Mouse (Mus musculus): ENCODE data around the gene Imp4. TPM values are rescaled to one million over a fixed set of nuclear protein-coding genes. Genes with fewer than 3 reads are reported as not detected.

Imp4 gene
- polyA plus RNA-seq, 1 experiment from 2014 or later, result 71.8 TPM

DNA sequence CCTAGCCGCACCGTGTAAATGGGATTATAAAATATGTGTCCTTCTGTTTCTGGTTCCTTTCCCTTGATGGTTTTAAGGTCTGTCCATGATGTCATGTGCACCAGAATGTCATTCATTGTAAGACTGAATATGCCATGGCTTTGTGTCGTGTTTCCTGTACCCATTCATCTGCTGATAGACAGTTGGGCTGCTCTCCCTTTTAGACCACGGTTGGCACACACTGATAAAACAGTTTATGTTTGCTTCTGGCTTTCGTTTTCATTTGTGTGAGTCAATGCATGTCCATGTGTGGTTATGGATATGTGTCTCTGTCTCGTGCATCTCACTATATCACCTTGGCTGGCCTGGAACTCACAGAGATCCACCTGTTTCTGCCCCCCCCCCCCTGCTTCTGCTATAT, 25.8 kb downstream of the Imp4 start:
- H3K36me3 ChIP-seq (replicated peaks), result no peaks in the 10 kb centered on the region
- ATAC-seq (ENCODE audit: low FRiP score), result no peak
- no peak overlapping the region for H3K4me3 ChIP-seq (replicated peaks)
- H3K27me3 ChIP-seq, result peaks cover 13% of the 10 kb centered on the region
- no peak overlapping the region for H3K27ac ChIP-seq
- no peaks in the 10 kb centered on the region for H3K4me1 ChIP-seq
- WGBS, result 78% methylated on average over 6 of the region's 6 CpGs
- H3K9ac ChIP-seq, result no peak overlapping the region
- H3K4me2 ChIP-seq, result no peak overlapping the region
- H3K9me3 ChIP-seq, result no peaks in the 10 kb centered on the region

DNA sequence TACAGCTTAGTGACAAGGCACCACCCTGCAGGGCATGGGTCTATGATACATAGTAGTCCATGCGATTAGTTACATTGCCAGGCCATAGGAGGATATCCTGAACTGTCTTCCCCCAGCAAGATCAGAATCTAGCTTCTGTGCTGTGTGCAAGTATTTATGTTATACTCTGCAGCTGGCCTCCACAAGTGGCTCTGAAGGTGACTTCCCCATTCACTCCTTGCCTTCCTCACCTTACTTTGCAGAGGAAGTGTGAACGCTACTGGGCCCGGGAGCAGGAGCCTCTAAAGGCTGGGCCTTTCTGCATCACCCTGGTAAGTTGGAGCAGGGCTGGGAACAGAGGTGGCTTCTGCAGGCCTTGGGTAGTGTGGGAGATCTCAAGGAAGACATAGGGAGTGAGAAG, 28.4 kb downstream of the Imp4 start:
- H3K9me3 ChIP-seq, result no peaks in the 10 kb centered on the region
- no peak overlapping the region for H3K4me2 ChIP-seq
- H3K27ac ChIP-seq, result no peak overlapping the region
- H3K9ac ChIP-seq, result no peak overlapping the region
- peaks cover 7% of the 10 kb centered on the region for H3K4me1 ChIP-seq
- 62% methylated on average over 3 of the region's 3 CpGs for WGBS
- no peaks in the 10 kb centered on the region for H3K36me3 ChIP-seq (replicated peaks)
- H3K27me3 ChIP-seq, result peaks cover 26% of the 10 kb centered on the region
- no peak for ATAC-seq (ENCODE audit: low FRiP score)
- no peak overlapping the region for H3K4me3 ChIP-seq (replicated peaks)

DNA sequence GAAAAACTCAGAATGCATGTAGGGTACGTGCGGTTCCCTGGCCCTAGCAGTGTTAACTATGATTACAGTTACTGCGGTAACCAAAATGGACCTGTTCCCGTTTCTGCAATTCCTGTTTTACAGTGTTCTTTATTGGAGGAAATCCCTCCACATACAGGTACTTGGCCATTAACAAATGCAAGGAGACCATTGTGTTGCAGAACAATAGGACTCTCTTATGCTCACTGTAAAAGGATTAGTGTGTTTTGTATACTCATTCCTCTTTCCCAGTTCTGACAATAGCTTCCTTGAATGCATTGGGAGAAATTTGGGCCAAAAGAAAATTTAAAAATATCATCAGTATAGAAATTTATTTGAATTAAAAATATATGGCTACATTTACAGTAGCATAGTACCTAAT, 28.8 kb downstream of the Imp4 start:
- Histone ChIP-seq H3K27ac (no peak overlapping the region), H3K27me3 (peaks cover 30% of the 10 kb centered on the region), H3K4me2 (no peak overlapping the region), H3K4me1 (peaks cover 8% of the 10 kb centered on the region), H3K4me3 (replicated peaks) (no peak overlapping the region), H3K9me3 (no peaks in the 10 kb centered on the region), H3K9ac (no peak overlapping the region), H3K36me3 (replicated peaks) (no peaks in the 10 kb centered on the region)
- ATAC-seq (ENCODE audit: low FRiP score), result no peak
- 67% methylated on average over 4 of the region's 4 CpGs for WGBS

DNA sequence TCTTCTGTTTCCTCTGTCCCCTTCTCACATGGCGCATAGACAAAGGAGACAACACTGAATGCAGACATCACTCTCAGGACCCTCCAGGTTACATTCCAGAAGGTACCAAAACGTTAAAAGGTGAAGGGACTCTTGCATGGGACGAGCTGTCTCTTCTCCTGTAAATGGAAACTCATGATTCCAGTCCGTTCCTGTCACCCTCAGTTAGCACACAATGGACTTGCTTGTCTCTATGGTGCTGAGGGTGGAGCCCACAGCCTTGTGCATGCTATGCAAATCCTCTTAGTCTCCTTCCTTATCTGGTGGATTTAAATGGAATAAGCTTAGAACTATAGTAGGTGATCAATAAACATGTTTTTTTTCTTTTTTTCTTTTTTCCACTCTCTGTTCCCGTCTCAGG, 30.1 kb downstream of the Imp4 start:
- 69% methylated on average over 5 of the region's 5 CpGs for WGBS
- Histone ChIP-seq H3K36me3 (replicated peaks) (no peaks in the 10 kb centered on the region), H3K4me1 (peaks cover 8% of the 10 kb centered on the region), H3K9me3 (no peaks in the 10 kb centered on the region), H3K4me2 (no peak overlapping the region), H3K4me3 (replicated peaks) (no peak overlapping the region), H3K27ac (no peak overlapping the region), H3K9ac (no peak overlapping the region), H3K27me3 (peaks cover 43% of the 10 kb centered on the region)
- no peak for ATAC-seq (ENCODE audit: low FRiP score)

DNA sequence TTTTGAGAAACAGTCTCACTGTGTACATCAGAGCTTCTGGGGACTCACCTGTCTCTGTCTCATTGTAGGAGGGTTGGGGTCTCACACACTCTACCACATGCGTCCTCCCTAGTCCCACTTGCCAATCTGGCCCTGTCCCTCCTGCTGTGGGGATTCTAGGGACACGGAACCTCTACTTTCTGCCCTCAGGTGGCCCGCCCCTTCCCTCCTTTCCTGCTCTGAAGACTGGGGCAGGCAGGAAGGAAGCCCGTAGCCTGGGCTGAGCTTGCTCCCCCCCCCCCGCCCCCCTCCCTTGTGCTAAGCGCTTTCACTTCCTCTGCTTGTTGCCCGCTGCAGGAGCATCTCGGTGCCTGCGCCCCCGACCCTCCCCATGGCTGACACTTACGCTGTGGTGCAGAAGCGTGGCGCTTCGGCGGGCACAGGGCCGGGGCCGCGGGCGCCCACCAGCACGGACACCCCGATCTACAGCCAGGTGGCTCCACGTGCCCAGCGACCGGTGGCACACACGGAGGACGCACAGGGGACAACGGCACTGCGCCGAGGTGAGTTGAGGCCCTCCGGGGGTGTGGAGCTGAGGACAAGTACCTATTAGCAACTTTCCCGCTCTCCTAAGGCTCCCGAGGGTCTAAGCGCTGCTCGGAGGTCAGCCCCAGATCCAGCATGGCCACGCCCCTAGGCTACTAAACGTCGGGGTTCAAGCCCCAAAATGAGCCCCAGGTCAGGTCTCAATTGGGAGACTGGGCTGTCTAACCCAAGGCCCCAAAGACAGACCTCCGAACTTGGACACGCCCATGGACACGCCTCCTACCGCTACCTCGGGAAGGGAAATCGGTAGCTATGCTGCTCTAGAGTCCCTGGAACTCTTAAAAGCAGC, 33.0 kb downstream of the Imp4 start:
- peak; percentile 63; the same call in 1 of the 2 replicates for ATAC-seq (ENCODE audit: low FRiP score)
- Histone ChIP-seq H3K4me2 (peak overlapping the region; percentile 95), H3K27me3 (peaks cover 48% of the 10 kb centered on the region), H3K9me3 (no peaks in the 10 kb centered on the region), H3K4me3 (replicated peaks) (peak overlapping the region; percentile 50), H3K27ac (no peak overlapping the region), H3K36me3 (replicated peaks) (no peaks in the 10 kb centered on the region), H3K4me1 (peaks cover 8% of the 10 kb centered on the region), H3K9ac (peak overlapping the region; percentile 57)
- WGBS, result under 1% methylated on average over 42 of the region's 43 CpGs

DNA sequence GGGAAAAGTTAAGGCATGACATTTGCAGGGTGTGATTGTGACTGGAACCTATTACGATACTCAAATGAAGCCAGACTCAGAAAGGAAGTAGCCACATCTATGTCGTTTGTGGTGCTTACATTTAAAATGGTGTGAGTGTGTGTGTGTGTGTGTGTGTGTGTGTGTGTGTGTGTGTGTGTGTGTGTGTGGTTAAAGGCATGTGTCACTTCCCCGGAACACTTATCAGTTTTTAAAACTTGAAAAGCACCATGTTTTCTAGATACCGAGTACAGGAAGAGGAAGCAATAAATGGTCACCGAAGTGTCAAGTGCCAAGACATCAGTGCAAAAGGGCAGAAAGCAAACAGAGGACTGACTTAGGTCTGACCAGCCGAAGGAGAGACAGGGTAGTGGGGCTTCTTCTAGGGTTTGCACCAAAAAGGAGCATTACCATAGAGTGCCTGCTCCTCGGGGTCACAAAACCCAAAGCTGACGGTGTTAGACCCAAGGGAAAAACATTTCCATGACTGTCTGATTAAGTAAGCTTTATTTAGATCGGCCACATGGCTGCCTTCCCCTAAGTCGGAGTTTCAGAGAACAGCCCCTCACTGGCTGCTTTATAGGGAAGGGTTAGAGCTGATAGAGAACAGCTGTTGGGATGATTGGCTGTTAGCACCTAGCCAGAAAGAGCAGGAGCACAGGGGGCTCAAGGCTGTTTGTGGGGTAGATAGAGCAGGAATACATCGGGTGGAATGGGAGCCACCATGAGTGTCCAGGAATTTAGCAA, 39.4 kb downstream of the Imp4 start:
- ATAC-seq (ENCODE audit: low FRiP score), result no peak
- H3K4me2 ChIP-seq, result no peak overlapping the region
- H3K27me3 ChIP-seq, result peaks cover 16% of the 10 kb centered on the region; the same call in 1 of the 2 replicates
- no peak overlapping the region for H3K27ac ChIP-seq
- H3K4me1 ChIP-seq, result no peaks in the 10 kb centered on the region
- no peak overlapping the region for H3K4me3 ChIP-seq (replicated peaks)
- H3K9me3 ChIP-seq, result no peaks in the 10 kb centered on the region
- no peak overlapping the region for H3K9ac ChIP-seq
- H3K36me3 ChIP-seq (replicated peaks), result no peaks in the 10 kb centered on the region
- WGBS, result 75% methylated on average over 11 of the region's 11 CpGs

DNA sequence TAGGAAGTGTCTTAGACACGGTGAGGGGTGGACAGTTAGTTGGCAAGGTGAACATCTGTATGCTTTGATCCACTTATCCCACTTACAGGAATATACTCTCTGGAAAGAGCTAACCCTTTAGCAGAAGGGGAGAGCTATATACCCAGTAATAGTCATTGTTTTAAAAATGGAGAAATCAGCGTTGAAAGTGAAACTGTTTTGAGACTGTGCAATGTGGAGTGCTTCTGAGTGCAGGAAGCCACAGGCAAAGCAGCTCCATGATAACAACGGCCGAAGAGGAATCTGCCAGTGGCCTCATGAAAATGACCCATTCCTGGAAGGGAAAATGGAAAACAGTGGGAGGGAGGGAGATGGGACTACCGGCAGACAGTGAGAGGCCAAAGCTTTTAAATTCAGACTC, 41.1 kb downstream of the Imp4 start:
- Histone ChIP-seq H3K27ac (no peak overlapping the region), H3K27me3 (peaks cover 9% of the 10 kb centered on the region), H3K4me1 (peaks cover 7% of the 10 kb centered on the region; the same call in 1 of the 2 replicates), H3K4me3 (replicated peaks) (no peak overlapping the region), H3K9me3 (no peaks in the 10 kb centered on the region), H3K36me3 (replicated peaks) (no peaks in the 10 kb centered on the region), H3K4me2 (no peak overlapping the region), H3K9ac (no peak overlapping the region)
- 80% methylated on average over 5 of the region's 5 CpGs for WGBS
- no peak for ATAC-seq (ENCODE audit: low FRiP score)

DNA sequence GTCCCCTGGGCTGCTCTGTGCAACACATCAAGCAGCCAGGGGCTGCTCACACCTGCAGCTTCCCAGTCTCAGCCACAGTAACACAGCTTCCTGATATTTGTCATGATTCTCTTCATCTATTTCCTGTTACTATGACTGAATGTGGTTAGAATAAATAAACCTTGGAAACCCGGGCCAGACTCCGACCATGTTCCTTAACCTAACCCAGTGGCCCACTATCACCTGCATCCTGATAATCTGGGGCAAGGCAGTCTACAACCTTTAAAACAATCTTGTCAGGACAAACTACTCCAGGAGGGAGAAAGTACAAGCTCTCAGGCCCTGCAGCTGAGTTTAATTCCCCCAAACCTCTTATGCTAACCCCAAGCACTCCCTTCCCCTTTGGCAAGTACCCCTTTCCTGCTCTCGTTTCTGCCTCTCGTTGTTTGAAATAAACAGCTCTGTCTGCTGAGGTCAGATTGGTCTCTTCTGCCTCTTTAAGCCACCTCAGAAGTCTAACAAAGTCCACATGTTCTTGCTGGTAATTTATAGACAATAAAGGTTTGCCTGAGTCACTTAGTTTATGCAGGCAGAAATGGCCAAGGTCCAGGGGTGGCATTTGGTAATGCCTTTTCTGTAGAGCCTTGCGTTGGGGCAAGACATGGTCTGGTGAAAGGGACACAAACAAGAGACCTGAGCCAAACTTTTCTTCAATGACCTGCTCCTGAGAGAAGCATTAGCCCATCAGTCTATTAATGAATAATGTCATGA, 42.4 kb downstream of the Imp4 start:
- H3K4me1 ChIP-seq, result peaks cover 7% of the 10 kb centered on the region; the same call in 1 of the 2 replicates
- H3K9ac ChIP-seq, result no peak overlapping the region
- H3K4me3 ChIP-seq (replicated peaks), result no peak overlapping the region
- ATAC-seq (ENCODE audit: low FRiP score), result no peak
- WGBS, result 73% methylated on average over 5 of the region's 5 CpGs
- H3K4me2 ChIP-seq, result no peak overlapping the region
- peaks cover 12% of the 10 kb centered on the region for H3K27me3 ChIP-seq
- no peak overlapping the region for H3K27ac ChIP-seq
- no peaks in the 10 kb centered on the region for H3K36me3 ChIP-seq (replicated peaks)
- no peaks in the 10 kb centered on the region for H3K9me3 ChIP-seq

DNA sequence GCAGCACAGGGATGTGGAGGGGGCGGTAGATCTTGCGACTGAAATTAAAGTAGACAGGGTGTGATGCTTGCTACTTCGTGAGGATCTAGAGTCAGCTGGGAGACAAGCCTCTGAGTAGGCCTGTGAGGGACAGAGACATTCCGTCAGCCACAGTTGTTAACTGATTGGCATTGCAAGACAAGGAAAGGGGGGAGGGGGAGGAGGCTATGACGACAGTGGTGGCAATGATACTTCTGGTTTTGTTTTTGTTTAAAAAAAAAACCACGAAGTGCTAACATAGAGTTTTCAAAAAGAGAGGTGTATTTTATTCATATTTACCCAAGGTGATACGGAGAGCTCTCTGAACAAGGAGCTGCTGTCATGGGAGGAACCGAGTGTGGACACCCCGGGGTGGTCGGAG, 44.8 kb downstream of the Imp4 start:
- WGBS, result 82% methylated on average over 10 of the region's 10 CpGs
- Histone ChIP-seq H3K4me2 (no peak overlapping the region), H3K9ac (no peak overlapping the region), H3K4me3 (replicated peaks) (no peak overlapping the region), H3K4me1 (peaks cover 7% of the 10 kb centered on the region; the same call in 1 of the 2 replicates), H3K9me3 (no peaks in the 10 kb centered on the region), H3K27me3 (peaks cover 12% of the 10 kb centered on the region), H3K36me3 (replicated peaks) (no peaks in the 10 kb centered on the region), H3K27ac (no peak overlapping the region)
- ATAC-seq (ENCODE audit: low FRiP score), result no peak

DNA sequence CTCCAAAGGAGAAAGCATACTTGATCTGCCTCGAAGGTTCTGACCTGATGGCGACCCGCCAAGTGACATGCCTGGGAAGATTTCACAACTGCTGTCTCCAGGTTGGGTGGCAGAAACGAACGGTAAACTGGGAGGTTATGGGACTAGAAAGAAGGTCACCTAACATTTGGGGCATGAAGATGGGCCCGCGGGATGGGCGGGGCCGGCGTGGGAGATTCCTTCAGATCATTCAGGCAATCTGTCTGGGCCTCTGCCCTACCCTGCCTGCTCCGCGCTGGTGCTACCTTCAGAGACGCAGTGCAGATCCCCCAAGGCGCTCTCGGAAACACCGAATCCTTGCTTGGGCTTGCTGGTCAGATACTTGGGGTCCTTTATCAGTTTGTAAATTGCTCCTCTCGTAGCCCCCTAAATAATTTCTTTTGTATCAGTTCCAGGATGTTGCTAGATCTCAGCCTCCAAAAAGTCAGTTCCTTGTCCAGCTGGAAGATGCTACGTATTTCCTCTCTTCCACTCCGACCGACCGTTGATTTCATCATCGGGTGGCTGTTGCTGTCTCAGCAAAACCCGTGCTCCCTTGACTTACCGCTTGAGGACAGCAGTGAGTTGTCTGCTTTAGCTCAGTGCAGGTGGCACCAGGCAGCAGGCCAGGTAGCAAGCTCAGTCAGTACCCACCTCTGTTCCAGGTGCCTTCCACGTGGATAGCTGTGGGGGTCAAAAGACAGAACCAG, 46.0 kb downstream of the Imp4 start:
- 13% methylated on average over 25 of the region's 25 CpGs for WGBS
- H3K27me3 ChIP-seq, result peaks cover 12% of the 10 kb centered on the region
- 0 out of 2 replicates have a peak, but pooled peaks have one; percentile 58 for ATAC-seq (ENCODE audit: low FRiP score)

DNA sequence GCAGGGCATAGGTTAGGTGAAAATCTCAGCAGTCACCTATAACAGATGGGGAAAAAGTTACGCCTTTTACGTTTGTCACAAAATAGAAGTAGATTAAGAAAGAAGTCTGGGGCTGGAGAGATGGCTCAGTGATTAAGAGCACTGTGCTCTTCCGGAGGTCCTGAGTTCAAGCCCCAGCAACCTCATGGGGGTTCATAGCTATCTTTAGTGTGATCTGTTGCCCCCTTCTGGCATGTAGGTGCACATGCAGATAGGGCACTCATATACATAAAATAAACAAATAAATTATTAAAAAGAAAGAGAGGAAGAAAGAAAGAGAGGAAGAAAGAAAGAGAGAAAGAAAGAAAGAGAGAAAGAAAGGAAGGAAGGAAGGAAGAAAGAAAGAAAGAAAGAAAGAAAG, 47.7 kb downstream of the Imp4 start:
- Histone ChIP-seq H3K27ac (no peak overlapping the region), H3K36me3 (replicated peaks) (no peaks in the 10 kb centered on the region), H3K4me1 (peaks cover 7% of the 10 kb centered on the region; the same call in 1 of the 2 replicates), H3K4me2 (no peak overlapping the region), H3K9ac (no peak overlapping the region), H3K27me3 (peaks cover 12% of the 10 kb centered on the region), H3K9me3 (no peaks in the 10 kb centered on the region), H3K4me3 (replicated peaks) (no peak overlapping the region)
- WGBS, result 90% methylated on average over 3 of the region's 3 CpGs
- no peak for ATAC-seq (ENCODE audit: low FRiP score)

More for the DNA sequence above, 46.0 kb downstream of the Imp4 start:
- H3K9me3 ChIP-seq, result no peaks in the 10 kb centered on the region
- peak overlapping the region; percentile 52 for H3K4me2 ChIP-seq
- H3K9ac ChIP-seq, result peak overlapping the region; percentile 33; the same call in 1 of the 2 replicates
- peak overlapping the region; percentile 25 for H3K4me3 ChIP-seq (replicated peaks)
- H3K4me1 ChIP-seq, result peaks cover 7% of the 10 kb centered on the region; the same call in 1 of the 2 replicates
- no peaks in the 10 kb centered on the region for H3K36me3 ChIP-seq (replicated peaks)
- no peak overlapping the region for H3K27ac ChIP-seq
